ENCODE assay signal across 11 mouse cellular contexts in the genomic region with DNA sequence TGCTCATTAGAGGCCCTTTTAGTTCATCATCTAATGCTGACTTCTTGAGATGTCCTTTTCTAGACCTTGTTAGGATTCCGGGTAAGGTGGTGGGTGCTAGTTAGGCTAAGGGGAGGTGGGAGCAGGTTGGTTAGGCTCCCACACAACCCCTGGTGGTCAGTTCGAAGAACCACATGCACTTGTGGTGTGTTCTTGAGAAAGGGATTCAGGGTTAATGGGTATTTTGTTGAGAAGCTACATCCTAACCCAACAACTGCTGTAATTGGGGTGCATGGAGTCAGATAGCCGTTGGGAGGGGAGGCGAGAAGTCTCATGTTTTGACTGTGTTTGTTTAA. TPM values are rescaled to one million over a fixed set of nuclear protein-coding genes. Genes with fewer than 3 reads are reported as not detected.
DNase-seq lines count a peak whose midpoint lies in the region; ATAC-seq lines count a peak whose summit lies in the region.
"Had no signal": no experiment of that assay in that cellular context is flagged by ENCODE, and none has a peak within 500 bp of the region (broad histone marks: within the 10 kb centered on the region; RNA-seq: fewer than 3 reads in every experiment).

No protein-coding gene starts in this region.

- no peak overlapping the region for H3K4me2 ChIP-seq in hindbrain, embryonic 13.5 days
- H3K4me2 ChIP-seq in hindbrain, embryonic 16.5 days (ENCODE audit: low read length), result no peak overlapping the region
- no peak overlapping the region for H3K4me2 ChIP-seq in neural tube, embryonic 11.5 days (ENCODE audit: low read depth)
- H3K4me2 ChIP-seq: limb, embryonic 15.5 days had no signal

- no peaks in the 10 kb centered on the region for H3K9me3 ChIP-seq in hindbrain, embryonic 13.5 days
- no peaks in the 10 kb centered on the region for H3K9me3 ChIP-seq in hindbrain, embryonic 16.5 days (ENCODE audit: control insufficient read depth, low read length)
- no peaks in the 10 kb centered on the region for H3K9me3 ChIP-seq in neural tube, embryonic 11.5 days (ENCODE audit: control insufficient read depth, low read length)
- H3K9me3 ChIP-seq: limb, embryonic 15.5 days had no signal

- peak; percentile 9 for DNase-seq in neural tube, embryonic 11.5 days (ENCODE audit: low spot score)
- DNase-seq in neural tube, embryonic 10.5 days (ENCODE audit: extremely low spot score, low spot score), result no peak
- DNase-seq in induced T-regulatory cell, adult 2 months (ENCODE audit: low read depth), result peak; percentile 20
- no peak for DNase-seq in right cerebral cortex, postnatal 4 days
- no peak for DNase-seq in retina, embryonic 14.5 days (ENCODE audit: low spot score)
- DNase-seq: cerebellum, postnatal 14 days; gastrocnemius, postnatal 25 days had no signal

- WGBS in hindbrain, embryonic 13.5 days, result 93% methylated on average over 4 of the region's 4 CpGs
- WGBS in hindbrain, embryonic 16.5 days, result 88% methylated on average over 4 of the region's 4 CpGs
- WGBS in neural tube, embryonic 11.5 days, result 88% methylated on average over 4 of the region's 4 CpGs

- no peak overlapping the region for H3K9ac ChIP-seq in hindbrain, embryonic 13.5 days
- no peak overlapping the region for H3K9ac ChIP-seq in hindbrain, embryonic 16.5 days (ENCODE audit: low read depth, low read length)
- H3K9ac ChIP-seq in neural tube, embryonic 11.5 days (ENCODE audit: low read length), result no peak overlapping the region
- H3K9ac ChIP-seq: limb, embryonic 15.5 days had no signal

- H3K36me3 ChIP-seq in hindbrain, embryonic 13.5 days, result peaks cover 37% of the 10 kb centered on the region
- H3K36me3 ChIP-seq in hindbrain, embryonic 16.5 days (ENCODE audit: control insufficient read depth, insufficient read depth, low read length), result peaks cover 18% of the 10 kb centered on the region
- peaks cover 8% of the 10 kb centered on the region for H3K36me3 ChIP-seq in neural tube, embryonic 11.5 days (ENCODE audit: control insufficient read depth, insufficient read depth, low read length)

- ATAC-seq in hindbrain, embryonic 13.5 days (ENCODE audit: low FRiP score), result 0 out of 2 replicates have a peak, but pooled peaks have one; percentile 6
- ATAC-seq in hindbrain, embryonic 16.5 days, result no peak
- no peak for ATAC-seq in neural tube, embryonic 11.5 days (ENCODE audit: insufficient read depth, low FRiP score, low TSS enrichment)

- no peaks in the 10 kb centered on the region for H3K27me3 ChIP-seq in hindbrain, embryonic 13.5 days
- H3K27me3 ChIP-seq in hindbrain, embryonic 16.5 days (replicated peaks; ENCODE audit: control insufficient read depth, insufficient read depth, low read length), result no peaks in the 10 kb centered on the region
- no peaks in the 10 kb centered on the region for H3K27me3 ChIP-seq in neural tube, embryonic 11.5 days (ENCODE audit: control insufficient read depth, insufficient read depth, low read length)
- H3K27me3 ChIP-seq: limb, embryonic 15.5 days had no signal

- H3K27ac ChIP-seq in hindbrain, embryonic 13.5 days, result peak overlapping the region; percentile 52; the same call in 1 of the 2 replicates
- no peak overlapping the region for H3K27ac ChIP-seq in hindbrain, embryonic 16.5 days (ENCODE audit: low read depth, low read length)
- no peak overlapping the region for H3K27ac ChIP-seq in neural tube, embryonic 11.5 days (ENCODE audit: low read depth, low read length)
- H3K27ac ChIP-seq: limb, embryonic 15.5 days had no signal

- peaks cover 48% of the 10 kb centered on the region for H3K4me1 ChIP-seq in hindbrain, embryonic 13.5 days (replicated peaks)
- peaks cover 12% of the 10 kb centered on the region for H3K4me1 ChIP-seq in hindbrain, embryonic 16.5 days (ENCODE audit: control insufficient read depth, insufficient read depth, low read depth, low read length)
- no peaks in the 10 kb centered on the region for H3K4me1 ChIP-seq in neural tube, embryonic 11.5 days (ENCODE audit: control insufficient read depth, insufficient read depth, low read length)

- no peak overlapping the region for H3K4me3 ChIP-seq in hindbrain, embryonic 13.5 days
- no peak overlapping the region for H3K4me3 ChIP-seq in hindbrain, embryonic 16.5 days (ENCODE audit: low read length)
- no peak overlapping the region for H3K4me3 ChIP-seq in neural tube, embryonic 11.5 days (ENCODE audit: low read depth, low read length)
- H3K4me3 ChIP-seq: erythroblast, embryonic 14.5 days; limb, embryonic 15.5 days had no signal

RNA-seq across cellular contexts. Expression of gene Jade1, which starts 50.8 kb away (rescaled TPM):
- 11.2 and 12.4 TPM in 2 replicates for polyA plus RNA-seq in hindbrain, embryonic 13.5 days (2015; fragmentation: Nextera tagmentation; extraction: Ambion mirVana)
- 12.7 TPM in 2 replicates for polyA plus RNA-seq in hindbrain, embryonic 16.5 days (2015; fragmentation: Nextera tagmentation; extraction: Ambion mirVana)
- polyA plus RNA-seq in neural tube, embryonic 11.5 days (2014; fragmentation: Nextera tagmentation; extraction: Ambion mirVana), result 14.0 and 15.6 TPM in 2 replicates

Comparison
In these comparisons a context has a peak if more than half of its experiments do, and no peak if none do; other contexts are left out.
1. DNase-seq: peak in neural tube, embryonic 11.5 days (single experiment) and induced T-regulatory cell, adult 2 months (single experiment); none in neural tube, embryonic 10.5 days (single experiment), right cerebral cortex, postnatal 4 days (single experiment) and retina, embryonic 14.5 days (single experiment).